Mouse (Mus musculus) midbrain, embryonic 15.5 days (tissue): ENCODE results near the gene Lef1. TPM values are rescaled to one million over a fixed set of nuclear protein-coding genes. Genes with fewer than 3 reads are reported as not detected.

ENCODE experiments used
- ATAC-seq: fragments of 200-750 bp; cut with Nextera tagmentation; replicated peaks from 2 replicates; pipeline ENCODE4 v1.8.0; 2017; ENCODE audit warnings: moderate TSS enrichment
- H3K27ac ChIP-seq: fragments of 300-500 bp; sonication (generic); 2 replicates; pipeline ENCODE4 v1.5.1; 2015; ENCODE audit warnings: mild to moderate bottlenecking, inconsistent platforms
- H3K27me3 ChIP-seq: fragments of 300-500 bp; sonication (generic); replicated peaks from 2 replicates; pipeline ENCODE4 v1.6.1; 2015; ENCODE audit warnings: inconsistent platforms
- H3K36me3 ChIP-seq: fragments of 300-500 bp; sonication (generic); replicated peaks from 2 replicates; pipeline ENCODE4 v1.6.1; 2015; ENCODE audit warnings: inconsistent platforms
- H3K4me1 ChIP-seq: fragments of 300-500 bp; sonication (generic); 2 replicates; pipeline ENCODE4 v1.6.1; 2015; ENCODE audit warnings: inconsistent platforms
- H3K4me2 ChIP-seq: fragments of 300-500 bp; sonication (generic); 2 replicates; pipeline ENCODE4 v1.6.1; 2015; ENCODE audit warnings: inconsistent platforms, mild to moderate bottlenecking, moderate library complexity
- H3K4me3 ChIP-seq: fragments of 300-500 bp; sonication (generic); 2 replicates; pipeline ENCODE4 v1.5.1; 2015; ENCODE audit warnings: mild to moderate bottlenecking, inconsistent platforms
- H3K9ac ChIP-seq: fragments of 300-500 bp; sonication (generic); 2 replicates; pipeline ENCODE4 v1.6.1; 2015; ENCODE audit warnings: mild to moderate bottlenecking, inconsistent platforms
- H3K9me3 ChIP-seq: fragments of 300-500 bp; sonication (generic); 2 replicates; pipeline ENCODE4 v1.6.1; 2016; ENCODE audit warnings: inconsistent platforms
- WGBS: fragments of 180-500 bp; shearing (Covaris S2); methylation state at CpG from one replicate; pipeline ENCODE4 v1.1.7; 2015; ENCODE audit warnings: mixed read lengths; 5-methylcytosine and 5-hydroxymethylcytosine counted together
- polyA plus RNA-seq: library from polyadenylated mRNA; unstranded; fragments of >200 nt; fragmentation: Nextera tagmentation; extraction: Ambion mirVana; gene quantifications from 2 replicates; pipeline ENCODE4 v1.2.1, GENCODE M21; 2015

Gene Lef1
- polyA plus RNA-seq, 1 experiment from 2014 or later = 79.6 TPM

- H3K4me1 ChIP-seq = no peaks in the 10 kb centered on the region
- H3K4me3 ChIP-seq = no peak overlapping the region
- no peaks in the 10 kb centered on the region for H3K27me3 ChIP-seq
- no peak overlapping the region for H3K9ac ChIP-seq
- no peaks in the 10 kb centered on the region for H3K9me3 ChIP-seq
- WGBS = 79% methylated on average over 6 of the region's 6 CpGs
- H3K4me2 ChIP-seq = no peak overlapping the region
- no peak for ATAC-seq
- no peaks in the 10 kb centered on the region for H3K36me3 ChIP-seq
- H3K27ac ChIP-seq = no peak overlapping the region
Observed at GRCm38 (mm10) chr3:131247447-131247846, 137.2 kb downstream of the Lef1 start.

DNA sequence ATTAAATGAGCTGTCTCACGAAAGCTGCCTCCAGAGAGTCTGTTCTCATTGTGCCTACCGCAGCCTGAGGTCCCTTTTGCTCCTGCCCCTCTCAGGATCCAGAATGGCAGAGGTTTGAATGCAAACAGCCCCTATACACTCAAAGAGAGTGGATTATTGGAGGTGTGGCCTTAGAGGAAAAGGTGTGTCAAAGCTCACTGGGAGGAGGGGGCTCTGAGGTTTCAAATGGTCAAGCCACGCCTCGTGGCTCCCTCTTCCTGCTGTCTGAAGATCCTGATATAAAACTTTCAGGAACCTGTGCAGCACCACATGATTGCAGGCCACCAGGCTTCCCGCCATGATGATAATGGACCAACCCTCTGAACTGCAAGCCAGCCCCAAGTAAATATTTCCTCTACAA, 137.6 kb downstream of the Lef1 start:
- Histone ChIP-seq H3K9me3 (no peaks in the 10 kb centered on the region), H3K4me1 (no peaks in the 10 kb centered on the region), H3K9ac (no peak overlapping the region), H3K4me2 (no peak overlapping the region), H3K27ac (no peak overlapping the region), H3K27me3 (no peaks in the 10 kb centered on the region), H3K36me3 (no peaks in the 10 kb centered on the region), H3K4me3 (no peak overlapping the region)
- 87% methylated on average over 5 of the region's 5 CpGs for WGBS
- ATAC-seq = no peak

- H3K36me3 ChIP-seq = no peaks in the 10 kb centered on the region
- H3K4me1 ChIP-seq = no peaks in the 10 kb centered on the region
- H3K9ac ChIP-seq = no peak overlapping the region
- H3K4me2 ChIP-seq = no peak overlapping the region
- no peak overlapping the region for H3K4me3 ChIP-seq
- H3K27ac ChIP-seq = no peak overlapping the region
- H3K9me3 ChIP-seq = no peaks in the 10 kb centered on the region
- 92% methylated on average over 10 of the region's 10 CpGs for WGBS
- no peak for ATAC-seq
- no peaks in the 10 kb centered on the region for H3K27me3 ChIP-seq
Observed at GRCm38 (mm10) chr3:131248444-131248843, 138.2 kb downstream of the Lef1 start.

DNA sequence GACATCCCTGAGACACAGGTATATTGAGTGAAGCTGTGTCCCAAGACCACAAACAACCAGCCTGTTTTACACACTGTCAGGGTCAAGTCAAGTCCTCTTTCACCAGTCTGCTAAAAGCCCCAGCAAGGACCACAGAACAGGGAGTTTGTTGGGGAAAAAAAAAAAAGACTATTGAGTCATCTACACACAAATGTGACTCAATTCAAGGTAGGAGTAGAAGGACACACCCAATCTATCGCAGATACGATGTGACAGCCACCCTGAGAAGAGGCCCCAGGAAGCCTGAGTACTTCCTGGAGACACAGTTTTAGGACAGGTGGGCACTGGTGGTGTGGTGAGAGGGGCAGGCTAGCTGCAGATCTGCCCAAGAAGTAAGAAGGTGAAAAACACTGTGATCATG, 140.0 kb downstream of the Lef1 start:
- no peak for ATAC-seq
- H3K9me3 ChIP-seq = no peaks in the 10 kb centered on the region

GRCm38 (mm10) chr3:131250978-131251377, 140.7 kb downstream of the Lef1 start:
- H3K27ac ChIP-seq = no peak overlapping the region
- H3K9me3 ChIP-seq = no peaks in the 10 kb centered on the region
- WGBS = 94% methylated on average over 13 of the region's 13 CpGs
- H3K36me3 ChIP-seq = no peaks in the 10 kb centered on the region
- no peaks in the 10 kb centered on the region for H3K4me1 ChIP-seq
- no peak overlapping the region for H3K4me3 ChIP-seq
- no peak for ATAC-seq
- H3K27me3 ChIP-seq = no peaks in the 10 kb centered on the region
- no peak overlapping the region for H3K9ac ChIP-seq
- H3K4me2 ChIP-seq = no peak overlapping the region

More for the DNA sequence above, 140.0 kb downstream of the Lef1 start:
- WGBS = 96% methylated on average over 2 of the region's 2 CpGs
- Histone ChIP-seq H3K4me3 (no peak overlapping the region), H3K9ac (no peak overlapping the region), H3K27ac (no peak overlapping the region), H3K4me1 (no peaks in the 10 kb centered on the region), H3K27me3 (no peaks in the 10 kb centered on the region), H3K4me2 (no peak overlapping the region), H3K36me3 (no peaks in the 10 kb centered on the region)

DNA sequence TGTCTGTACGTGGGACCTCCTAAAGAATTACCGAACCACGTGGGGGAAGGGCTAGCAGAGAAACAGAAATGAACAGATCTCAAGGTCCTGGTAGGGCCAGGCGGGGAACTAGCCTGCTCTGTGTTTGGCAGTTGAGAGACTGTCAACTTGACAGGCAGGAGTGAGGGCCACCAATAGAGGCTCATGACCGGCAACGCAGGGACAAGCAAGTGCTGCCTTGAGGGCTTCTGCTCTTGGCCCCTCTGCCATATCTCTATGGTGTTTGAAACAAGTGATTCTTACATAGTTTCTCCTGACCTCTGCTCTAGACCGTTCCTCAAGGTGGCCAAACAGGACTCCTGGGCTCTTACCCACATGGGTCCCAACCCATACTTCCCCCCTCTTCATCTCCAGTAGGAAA, 141.3 kb downstream of the Lef1 start:
- H3K4me1 ChIP-seq = no peaks in the 10 kb centered on the region
- ATAC-seq = no peak
- H3K27me3 ChIP-seq = no peaks in the 10 kb centered on the region
- H3K4me2 ChIP-seq = no peak overlapping the region
- no peak overlapping the region for H3K27ac ChIP-seq
- no peak overlapping the region for H3K9ac ChIP-seq
- H3K4me3 ChIP-seq = no peak overlapping the region
- H3K9me3 ChIP-seq = no peaks in the 10 kb centered on the region
- 89% methylated on average over 7 of the region's 7 CpGs for WGBS
- H3K36me3 ChIP-seq = no peaks in the 10 kb centered on the region

DNA sequence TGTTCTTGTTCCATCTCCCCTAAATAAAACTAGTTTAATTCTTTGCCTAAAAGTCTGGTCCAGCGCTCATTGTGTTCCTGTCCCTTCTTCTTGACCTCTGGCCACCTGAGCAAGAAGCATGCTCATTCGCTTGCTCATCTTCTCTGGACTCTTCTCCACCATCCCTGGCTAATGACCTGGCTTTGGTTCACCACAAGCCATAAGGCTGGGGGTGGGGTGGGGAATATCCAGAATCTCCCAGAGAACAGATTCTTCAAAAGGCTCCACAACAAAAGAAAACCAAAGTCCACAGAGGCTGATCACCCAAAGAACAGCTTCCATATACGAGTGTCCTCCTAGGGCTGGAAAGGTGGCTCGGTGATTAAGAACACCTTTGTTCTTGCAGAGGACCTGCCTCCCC, 144.7 kb downstream of the Lef1 start:
- Histone ChIP-seq H3K9ac (no peak overlapping the region), H3K4me1 (no peaks in the 10 kb centered on the region), H3K36me3 (no peaks in the 10 kb centered on the region), H3K4me3 (no peak overlapping the region), H3K9me3 (no peaks in the 10 kb centered on the region), H3K27ac (no peak overlapping the region), H3K4me2 (no peak overlapping the region), H3K27me3 (no peaks in the 10 kb centered on the region)
- 95% methylated on average over 4 of the region's 4 CpGs for WGBS
- no peak for ATAC-seq

DNA sequence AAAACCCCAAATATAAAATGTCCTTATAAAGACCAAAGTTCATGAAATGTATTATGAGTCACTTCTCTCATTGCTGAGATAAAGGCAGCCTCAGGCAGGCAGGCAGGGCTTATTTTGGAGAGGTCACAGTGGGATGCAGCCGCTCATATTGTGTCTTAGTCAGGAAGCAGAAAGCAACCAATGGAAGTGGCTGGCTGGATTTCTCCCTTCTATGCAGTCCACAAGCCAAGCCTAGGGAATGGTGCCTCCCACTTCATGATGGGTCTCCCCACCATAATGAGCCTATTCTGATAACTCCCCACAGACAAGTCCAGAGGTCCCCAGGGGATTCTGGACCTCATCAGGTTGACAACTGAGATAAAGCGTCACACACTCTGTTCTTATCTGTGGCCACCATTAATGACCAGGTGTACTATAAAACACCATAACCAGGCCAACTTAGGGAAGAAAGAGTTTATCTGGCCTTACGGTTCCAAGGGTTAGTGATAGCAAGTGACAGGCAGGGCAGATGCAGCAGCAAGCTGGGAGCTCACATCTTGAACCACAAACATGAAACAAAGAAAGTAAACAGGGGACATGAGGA, 145.2 kb downstream of the Lef1 start:
- Histone ChIP-seq H3K4me3 (no peak overlapping the region), H3K4me1 (no peaks in the 10 kb centered on the region), H3K27me3 (no peaks in the 10 kb centered on the region), H3K27ac (no peak overlapping the region), H3K36me3 (no peaks in the 10 kb centered on the region), H3K9me3 (no peaks in the 10 kb centered on the region), H3K9ac (no peak overlapping the region), H3K4me2 (no peak overlapping the region)
- ATAC-seq = no peak
- 95% methylated on average over 3 of the region's 3 CpGs for WGBS

- Histone ChIP-seq H3K9me3 (no peaks in the 10 kb centered on the region; the same call in 1 of the 2 replicates), H3K36me3 (no peaks in the 10 kb centered on the region), H3K4me3 (no peak overlapping the region), H3K4me2 (no peak overlapping the region), H3K9ac (no peak overlapping the region), H3K4me1 (no peaks in the 10 kb centered on the region), H3K27ac (no peak overlapping the region), H3K27me3 (no peaks in the 10 kb centered on the region)
- no peak for ATAC-seq
- 91% methylated on average over 3 of the region's 3 CpGs for WGBS
Observed at GRCm38 (mm10) chr3:131258921-131259320, 148.7 kb downstream of the Lef1 start.

DNA sequence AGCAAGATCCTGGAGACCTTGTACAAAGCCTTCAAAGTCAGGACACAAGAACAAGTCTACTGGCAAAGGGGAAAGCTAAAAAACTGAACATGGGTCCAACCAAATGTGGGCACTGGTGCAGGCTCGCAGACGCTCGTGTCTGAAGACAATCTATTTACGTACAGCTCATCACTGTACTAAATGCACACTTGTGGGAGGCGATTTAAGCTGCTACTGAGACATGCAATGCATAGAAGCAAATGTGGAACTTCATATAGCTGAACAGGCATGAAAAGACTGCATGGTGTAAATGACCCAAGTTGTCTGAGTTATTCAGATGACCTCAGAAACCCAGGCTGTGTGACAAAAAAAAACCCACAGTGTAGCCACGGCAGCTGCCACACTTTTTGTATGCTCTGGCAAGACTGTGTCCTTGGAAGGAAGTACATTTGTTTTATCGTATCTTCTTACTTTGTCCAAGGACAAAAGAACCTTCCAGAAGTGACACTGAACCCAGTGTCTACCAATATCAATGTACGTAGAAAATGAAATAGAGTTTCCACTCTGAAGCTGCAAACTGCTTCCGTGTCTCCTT, 149.2 kb downstream of the Lef1 start:
- Histone ChIP-seq H3K9me3 (no peaks in the 10 kb centered on the region; the same call in 1 of the 2 replicates), H3K4me1 (no peaks in the 10 kb centered on the region), H3K27me3 (no peaks in the 10 kb centered on the region), H3K4me2 (no peak overlapping the region), H3K36me3 (no peaks in the 10 kb centered on the region), H3K4me3 (no peak overlapping the region), H3K27ac (no peak overlapping the region), H3K9ac (no peak overlapping the region)
- WGBS = 91% methylated on average over 9 of the region's 9 CpGs
- ATAC-seq = no peak

- Histone ChIP-seq H3K27me3 (no peaks in the 10 kb centered on the region), H3K4me3 (no peak overlapping the region), H3K36me3 (no peaks in the 10 kb centered on the region), H3K4me2 (no peak overlapping the region), H3K4me1 (no peaks in the 10 kb centered on the region), H3K9me3 (no peaks in the 10 kb centered on the region; the same call in 1 of the 2 replicates), H3K27ac (no peak overlapping the region), H3K9ac (no peak overlapping the region)
- WGBS = 95% methylated on average over 6 of the region's 6 CpGs
- ATAC-seq = no peak
Observed at GRCm38 (mm10) chr3:131260418-131260817, 150.1 kb downstream of the Lef1 start.

GRCm38 (mm10) chr3:131263766-131264486, 153.7 kb downstream of the Lef1 start:
- Histone ChIP-seq H3K9me3 (no peaks in the 10 kb centered on the region; the same call in 1 of the 2 replicates), H3K27ac (no peak overlapping the region), H3K9ac (no peak overlapping the region), H3K4me3 (no peak overlapping the region), H3K4me1 (no peaks in the 10 kb centered on the region), H3K36me3 (no peaks in the 10 kb centered on the region), H3K27me3 (no peaks in the 10 kb centered on the region), H3K4me2 (no peak overlapping the region)
- ATAC-seq = no peak
- WGBS = 71% methylated on average over 15 of the region's 15 CpGs

DNA sequence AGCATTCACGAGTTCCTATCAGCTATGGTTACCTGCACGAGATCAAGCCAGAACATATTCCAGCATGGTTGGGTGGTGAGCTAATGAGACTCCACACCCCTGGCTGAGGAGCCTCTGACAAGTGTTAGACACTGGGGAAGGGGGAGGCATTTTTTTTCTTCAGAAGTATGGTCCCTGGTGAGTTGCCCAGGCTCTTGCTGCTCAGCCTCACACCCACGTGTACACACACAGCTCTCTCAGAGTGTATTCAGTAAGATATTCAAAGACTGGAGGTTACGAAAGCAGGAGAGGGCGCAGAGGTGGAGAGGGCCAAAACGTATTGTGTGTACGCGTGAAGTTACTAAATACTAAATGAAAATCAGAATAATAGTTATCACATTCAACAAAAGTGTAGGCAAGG, 155.2 kb downstream of the Lef1 start:
- no peak overlapping the region for H3K9ac ChIP-seq
- no peak overlapping the region for H3K27ac ChIP-seq
- no peaks in the 10 kb centered on the region; the same call in 1 of the 2 replicates for H3K9me3 ChIP-seq
- no peak overlapping the region for H3K4me2 ChIP-seq
- 89% methylated on average over 8 of the region's 8 CpGs for WGBS
- no peaks in the 10 kb centered on the region for H3K4me1 ChIP-seq
- ATAC-seq = no peak
- no peak overlapping the region for H3K4me3 ChIP-seq
- no peaks in the 10 kb centered on the region for H3K36me3 ChIP-seq
- H3K27me3 ChIP-seq = no peaks in the 10 kb centered on the region
